Mouse (Mus musculus) small intestine, adult 2 months (tissue): ENCODE data around the gene Ppm1b.

Source experiments
- CTCF ChIP-seq: fragments of 200-500 bp; IDR thresholded peaks from 2 replicates; pipeline ENCODE4 v1.5.1; 2012; ENCODE audit warnings: low read depth, mild to moderate bottlenecking, control low read depth, inconsistent platforms, low read length, moderate library complexity, mixed read lengths; ENCODE audit not compliant: insufficient replicate concordance, insufficient read length; ENCODE audit errors: extremely low read depth
- POLR2A ChIP-seq: fragments of 200-500 bp; IDR thresholded peaks from 2 replicates; pipeline ENCODE4 v1.6.1; 2012; ENCODE audit warnings: low read depth, mild to moderate bottlenecking, control low read depth, inconsistent platforms, low read length, moderate library complexity

- TF ChIP-seq POLR2A (no peak), CTCF (no peak)
Observed at GRCm38 (mm10) chr17:84926233-84926632, 30.3 kb upstream of the Ppm1b start.
